Mouse (Mus musculus) urinary bladder, postnatal 36 days (tissue): ENCODE data around the gene Swap70.
"Not testable (repeated sequence)": the region's sequence is repeated elsewhere in the genome, so short reads cannot be mapped to it uniquely, and the experiment has no call there.

Source experiments
- DNase-seq, 2 experiments: peaks; one replicate each; pipeline ENCODE4 v3.0.0; 2022; ENCODE audit warnings: low spot score in 2 of 2, mixed read lengths in 1 of 2

The Swap70 gene

GRCm38 (mm10) chr7:110221586-110222481 is at the start of gene Swap70:
TSS of gene Swap70 (plus strand) at chr7:110221711.
- DNase-seq, result peak; percentile 79 to 88

DNA sequence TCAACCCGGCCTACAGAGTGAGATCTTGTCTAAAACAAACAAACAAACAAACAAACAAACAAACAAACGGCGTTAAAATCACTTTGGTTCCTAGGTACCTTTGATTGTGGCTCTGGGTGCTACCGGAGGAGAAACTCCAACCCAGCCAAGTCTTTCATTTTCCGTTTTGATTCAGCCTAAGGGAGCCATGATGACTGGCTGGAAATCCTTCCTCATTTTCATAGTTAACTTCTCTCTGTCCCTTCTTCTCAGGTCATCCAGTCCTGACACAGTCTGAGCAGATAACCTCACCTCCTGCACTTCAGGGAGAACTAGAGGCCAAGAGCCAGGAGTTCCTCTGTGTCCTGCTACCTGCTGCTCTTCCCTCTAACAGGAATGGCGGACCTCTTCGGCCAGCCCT is 42.3 kb upstream of the Swap70 start:
- no peak for DNase-seq

GRCm38 (mm10) chr7:110180613-110181012 is 40.9 kb upstream of the Swap70 start:
- DNase-seq, result no peak

DNA sequence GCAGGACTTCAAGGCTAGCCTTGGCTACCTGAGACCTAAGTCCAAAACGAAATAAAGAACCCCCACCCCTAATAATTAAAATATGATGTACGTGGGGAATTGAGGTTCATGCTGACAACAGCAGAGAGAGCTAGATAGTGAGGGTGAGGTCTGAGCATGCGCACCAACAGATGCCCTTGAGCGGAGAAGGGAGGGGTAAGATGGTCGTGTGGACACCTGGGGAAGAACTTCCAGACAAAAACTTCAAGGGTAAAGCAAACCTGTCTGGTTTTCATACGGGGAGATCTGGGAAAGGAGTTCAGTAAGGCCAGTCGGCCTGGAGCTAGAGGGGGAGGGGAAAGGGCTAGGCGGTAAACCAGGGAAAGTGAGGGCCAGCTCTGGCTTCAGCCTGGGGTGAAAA is 40.1 kb upstream of the Swap70 start:
- DNase-seq, result no peak

GRCm38 (mm10) chr7:110184608-110185007 is 36.9 kb upstream of the Swap70 start:
- no peak for DNase-seq

- DNase-seq, result no peak
Observed at GRCm38 (mm10) chr7:110189951-110190350, 31.6 kb upstream of the Swap70 start.

DNA sequence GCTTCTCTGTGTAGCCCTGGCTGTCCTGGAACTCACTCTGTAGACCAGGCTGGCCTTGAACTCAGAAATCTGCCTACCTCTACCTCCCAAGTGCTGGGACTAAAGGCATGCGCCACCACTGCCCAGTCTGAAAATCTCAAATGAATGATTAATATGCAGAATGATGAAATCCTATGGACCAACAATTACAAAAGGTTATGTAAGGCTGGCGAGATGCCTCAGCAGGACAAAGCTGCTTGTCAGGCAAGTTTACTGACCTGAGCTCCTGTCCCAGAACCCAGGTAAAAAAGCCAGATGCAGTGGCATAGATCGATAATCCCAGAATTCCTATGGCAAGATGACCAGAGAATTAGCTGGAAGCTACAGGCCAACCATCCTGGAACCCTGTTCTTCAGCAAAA is 28.3 kb upstream of the Swap70 start:
- DNase-seq, result no peak

- no peak for DNase-seq
Observed at GRCm38 (mm10) chr7:110197176-110197575, 24.3 kb upstream of the Swap70 start.

DNA sequence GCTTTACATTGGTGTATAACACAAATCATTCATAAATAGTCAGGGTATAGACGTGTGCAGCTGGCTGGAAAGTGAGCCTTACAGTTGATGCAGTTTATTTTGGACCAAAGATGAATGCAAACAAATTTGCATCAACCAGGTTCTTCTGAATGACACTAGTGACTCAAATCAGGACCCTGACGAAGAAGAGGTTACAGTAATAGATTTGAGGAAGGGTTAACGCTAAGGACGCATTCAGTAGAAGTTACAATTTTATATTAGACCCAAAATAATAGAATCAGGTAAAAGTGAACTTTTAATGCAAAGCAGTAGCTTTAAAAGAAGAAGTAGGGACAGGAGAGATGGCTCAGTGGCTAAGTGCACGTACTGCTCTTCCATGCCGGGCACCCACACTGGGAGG is 19.6 kb upstream of the Swap70 start:
- no peak for DNase-seq

DNA sequence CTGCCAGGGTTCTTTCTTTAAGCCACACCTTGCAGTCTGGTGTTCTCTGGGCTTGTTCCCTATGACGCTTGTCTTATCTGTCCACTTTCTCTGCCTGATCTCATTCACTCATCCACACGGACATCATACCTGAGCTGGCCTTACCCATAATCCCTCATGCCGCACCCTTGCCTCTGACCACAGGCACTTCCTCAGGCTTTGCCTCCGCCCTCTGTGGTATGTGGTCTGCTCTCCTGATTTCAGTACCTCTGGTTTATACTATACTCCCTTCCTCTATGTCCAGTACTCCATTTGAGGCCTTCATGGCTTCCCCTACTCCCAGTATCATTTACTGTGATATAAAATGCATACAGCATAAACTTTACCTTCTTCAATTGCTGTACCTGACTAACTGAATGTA is 17.3 kb upstream of the Swap70 start:
- no peak for DNase-seq

DNA sequence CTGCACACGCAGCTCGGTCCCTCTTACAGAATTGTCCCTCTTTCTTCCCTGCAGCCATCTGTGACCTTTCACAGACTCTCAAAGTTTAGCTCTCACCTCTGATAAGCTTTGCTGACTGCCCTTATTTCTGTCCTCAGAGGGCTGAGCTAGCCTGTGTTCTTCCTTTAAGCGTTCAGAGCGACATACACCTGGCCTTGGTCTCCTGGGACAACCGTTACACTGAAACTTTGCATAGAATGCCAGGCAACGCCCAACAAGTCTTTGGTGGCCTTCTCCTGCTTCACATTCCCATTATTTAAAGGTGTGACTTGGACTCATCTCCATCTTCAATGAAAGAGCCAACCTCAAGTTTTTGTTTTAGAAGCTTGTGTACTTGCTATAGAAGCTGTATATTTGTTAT is 13.2 kb upstream of the Swap70 start:
- DNase-seq, result no peak

DNA sequence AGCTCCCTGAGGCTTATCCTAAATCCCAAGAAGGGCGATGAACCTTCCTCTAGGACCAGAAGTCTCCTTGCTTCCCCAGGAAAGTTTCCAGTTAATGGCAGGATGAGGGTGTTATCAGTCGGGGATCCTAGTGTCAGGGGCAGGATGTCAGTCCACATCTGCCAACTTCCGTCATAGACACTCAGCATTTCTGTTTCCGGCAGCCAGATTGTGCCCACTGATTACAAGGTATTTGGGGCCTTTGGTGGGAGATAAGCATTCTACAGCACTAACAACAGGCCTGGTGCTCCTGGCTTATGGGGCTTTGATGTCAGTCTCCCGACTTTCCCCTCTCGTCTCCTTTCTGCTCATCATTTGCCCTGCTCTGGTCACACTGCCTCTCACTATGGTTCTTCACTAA is 12.1 kb upstream of the Swap70 start:
- no peak for DNase-seq

- no peak for DNase-seq
Observed at GRCm38 (mm10) chr7:110211025-110211424, 10.5 kb upstream of the Swap70 start.

DNA sequence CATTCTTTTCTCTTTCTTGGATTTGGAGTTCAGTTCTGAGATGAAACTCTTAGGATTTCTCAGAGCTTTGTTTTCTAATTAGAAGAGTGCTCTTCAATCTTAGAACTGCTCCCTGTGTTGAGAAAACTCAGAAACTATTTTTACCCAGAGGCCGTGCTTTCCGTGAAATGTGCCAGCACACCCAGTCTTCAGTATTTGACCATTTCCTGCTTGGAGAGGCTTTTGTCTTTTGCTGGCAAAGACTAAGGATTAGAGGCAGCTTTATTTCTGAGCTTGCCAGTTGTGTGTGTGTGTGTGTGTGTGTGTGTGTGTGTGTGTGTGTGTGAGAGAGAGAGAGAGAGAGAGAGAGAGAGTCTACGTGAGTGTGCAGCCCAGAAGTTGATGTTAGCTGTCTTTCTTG is 6.6 kb upstream of the Swap70 start:
- DNase-seq, result no peak

- DNase-seq, result no peak
Observed at GRCm38 (mm10) chr7:110221051-110221585, 393 bp upstream of the Swap70 start.

DNA sequence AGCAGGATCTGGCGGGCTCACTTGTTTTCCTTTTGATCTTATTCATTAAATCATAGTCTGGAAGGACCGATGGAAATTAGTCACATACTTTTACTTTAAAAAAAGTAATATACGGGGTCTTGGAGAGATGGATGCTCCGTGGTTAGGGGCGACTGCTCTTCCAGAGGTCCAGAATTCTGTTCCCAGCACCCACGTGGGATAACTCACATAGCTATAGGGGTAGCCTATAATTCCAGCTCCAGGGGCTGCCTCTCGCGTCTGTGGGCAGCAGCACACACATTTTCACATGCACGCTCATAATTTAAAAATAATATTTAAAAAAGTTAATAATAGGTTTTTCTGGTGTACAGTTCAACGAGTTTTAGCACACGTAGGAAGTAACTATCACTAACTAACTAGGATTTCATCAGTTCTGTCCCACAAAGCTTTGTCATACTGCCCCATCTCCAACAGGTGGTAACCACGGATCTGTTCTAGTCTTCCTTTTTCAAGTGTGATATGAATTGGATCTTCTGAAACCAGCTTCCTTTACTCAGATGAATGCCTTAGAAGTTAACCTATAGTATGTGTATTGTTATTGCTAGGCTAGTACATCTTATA is 1.2 kb downstream of the Swap70 start:
- DNase-seq, result no peak

DNA sequence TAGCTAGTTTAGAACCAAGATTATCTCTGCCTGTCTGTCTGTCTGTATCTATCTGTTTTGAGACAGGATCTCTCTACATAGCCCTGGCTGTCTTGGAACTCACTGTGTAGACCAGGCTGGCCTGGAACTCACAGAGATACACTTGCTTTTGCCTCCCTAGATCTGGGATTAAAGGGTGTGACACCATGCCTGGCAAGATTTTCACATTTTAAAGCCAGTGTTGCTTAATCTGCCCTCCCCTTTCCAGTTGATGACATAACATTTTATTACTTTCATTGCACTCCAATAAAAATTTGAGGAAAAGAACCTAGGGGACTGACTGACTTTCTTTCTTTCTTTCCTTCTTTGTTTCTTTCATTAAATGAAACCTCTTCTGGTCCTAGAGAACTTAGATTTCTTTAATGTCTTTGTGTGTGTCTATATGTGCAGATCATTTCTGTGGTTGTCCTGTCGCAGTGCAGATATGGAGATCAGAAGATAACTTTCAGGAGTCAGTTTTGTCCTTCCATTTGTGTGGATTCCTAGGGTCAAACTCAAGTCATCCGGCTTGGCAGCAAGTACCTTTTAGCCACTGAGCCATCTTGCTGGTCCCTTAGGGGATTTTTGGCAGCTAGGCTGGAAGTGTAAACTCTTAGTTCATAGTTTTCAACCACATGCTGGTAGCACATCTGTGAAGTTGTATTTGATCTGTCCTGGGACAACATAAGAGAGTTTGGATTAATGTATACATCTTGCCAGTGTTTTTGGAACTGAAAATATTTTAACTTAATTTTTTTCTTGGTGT is 2.4 kb downstream of the Swap70 start:
- no peak for DNase-seq

DNA sequence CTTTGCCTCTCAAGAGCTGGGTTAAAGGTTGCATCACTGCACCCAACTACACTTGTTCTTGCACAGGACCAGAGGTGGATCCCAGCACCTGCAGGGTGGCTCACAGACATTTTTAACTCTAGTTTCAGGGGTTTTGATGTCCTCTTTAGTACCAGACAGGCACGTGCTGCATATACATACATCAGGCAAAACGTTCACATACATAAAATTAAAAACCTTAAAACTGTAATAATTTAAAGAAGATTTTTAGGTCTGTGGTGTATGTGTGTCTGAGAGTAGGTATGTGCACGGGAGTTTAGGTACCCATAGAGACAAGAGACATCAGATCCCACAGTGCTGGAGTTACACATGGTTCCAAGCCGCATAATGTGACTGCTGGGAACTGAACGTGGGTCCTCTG is 5.0 kb downstream of the Swap70 start:
- DNase-seq, result no peak

DNA sequence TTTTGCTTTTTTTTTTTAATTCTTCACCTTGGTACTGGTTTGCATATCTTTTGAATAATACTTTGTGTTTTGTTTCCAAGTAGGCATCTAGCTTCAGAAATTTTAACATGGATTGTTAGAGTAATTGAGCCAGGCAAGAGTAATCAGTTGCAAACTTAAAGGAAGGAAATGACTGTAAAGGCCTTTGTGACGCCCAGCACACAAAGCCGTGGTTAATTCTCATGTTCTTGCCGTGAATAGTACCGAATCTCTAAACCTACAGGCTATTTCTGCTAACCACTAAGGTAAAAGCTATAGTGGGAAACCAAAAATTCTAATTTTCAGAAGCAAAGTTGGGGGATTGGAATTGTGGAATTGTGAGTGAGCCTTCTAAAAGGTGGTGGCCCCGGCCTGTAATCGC is 8.5 kb downstream of the Swap70 start:
- DNase-seq, result no peak

DNA sequence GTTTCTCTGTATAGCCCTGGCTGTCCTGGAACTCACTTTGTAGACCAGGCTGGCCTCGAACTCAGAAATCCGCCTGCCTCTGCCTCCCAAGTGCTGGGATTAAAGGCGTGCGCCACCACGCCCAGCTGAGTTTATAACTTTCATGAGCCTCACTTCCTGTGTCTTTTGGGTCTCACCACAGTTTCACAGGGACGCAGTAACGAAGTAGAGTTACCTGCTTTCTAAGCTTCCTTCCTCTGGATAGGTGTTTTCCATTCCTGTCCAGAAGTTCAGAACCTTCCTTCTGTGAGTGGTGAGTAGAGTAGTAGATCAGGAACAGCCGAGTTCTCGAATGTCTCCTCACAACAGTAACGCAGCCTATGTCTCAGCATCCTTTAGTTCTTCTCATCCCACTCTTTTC is 9.6 kb downstream of the Swap70 start:
- not testable (repeated sequence) for DNase-seq

GRCm38 (mm10) chr7:110236085-110236484 is 14.6 kb downstream of the Swap70 start:
- no peak for DNase-seq

DNA sequence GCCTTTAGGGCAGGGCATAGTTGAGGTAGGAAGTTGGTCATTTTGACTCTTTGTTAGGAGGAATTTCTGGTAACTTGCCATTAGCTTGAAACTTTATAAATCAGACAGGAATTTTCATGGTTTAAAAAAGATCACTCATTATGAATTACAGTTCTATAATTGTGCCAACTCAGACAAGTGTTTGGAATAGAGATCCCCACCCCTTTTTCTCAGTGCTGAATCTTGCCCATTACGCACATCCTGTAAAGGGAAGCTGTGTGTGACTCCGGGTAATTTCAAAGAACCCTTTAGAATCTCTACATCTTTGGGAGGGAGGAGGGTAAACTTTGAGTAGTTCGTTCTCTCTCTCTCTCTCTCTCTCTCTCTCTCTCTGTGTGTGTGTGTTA is 15.9 kb downstream of the Swap70 start:
- no peak for DNase-seq
